Mouse (Mus musculus) limb, embryonic 11.5 days (tissue): ENCODE data around the gene Baz2b. TPM values are rescaled to one million over a fixed set of nuclear protein-coding genes. Genes with fewer than 3 reads are reported as not detected.

Experiments
- ATAC-seq: fragments of 200-750 bp; cut with Nextera tagmentation; 2 replicates; pipeline ENCODE4 v1.8.0; 2017; ENCODE audit warnings: low read depth; ENCODE audit not compliant: insufficient number of reproducible peaks, low FRiP score, low TSS enrichment
- DNase-seq: peaks from one replicate; pipeline ENCODE4 v3.0.0-alpha.2; 2015; ENCODE audit warnings: low spot score
- H3K27ac ChIP-seq: fragments of 300-500 bp; sonication (generic); replicated peaks from 2 replicates; pipeline ENCODE4 v1.5.1; 2014; ENCODE audit warnings: low read depth, mild to moderate bottlenecking, low read length
- H3K27me3 ChIP-seq: fragments of 300-500 bp; sonication (generic); 2 replicates; pipeline ENCODE4 v1.6.1; 2014; ENCODE audit warnings: mild to moderate bottlenecking, low read length, mixed read lengths; ENCODE audit not compliant: control insufficient read depth, insufficient read depth
- H3K36me3 ChIP-seq: fragments of 300-500 bp; sonication (generic); 2 replicates; pipeline ENCODE4 v1.6.1; 2014; ENCODE audit warnings: mild to moderate bottlenecking, low read length, moderate library complexity, mixed read lengths; ENCODE audit not compliant: control insufficient read depth, insufficient read depth
- H3K4me1 ChIP-seq: fragments of 300-500 bp; sonication (generic); 2 replicates; pipeline ENCODE4 v1.6.1; 2014; ENCODE audit warnings: low read length, mixed read lengths; ENCODE audit not compliant: control insufficient read depth, insufficient read depth
- H3K4me2 ChIP-seq: fragments of 300-500 bp; sonication (generic); 2 replicates; pipeline ENCODE4 v1.6.1; 2014; ENCODE audit warnings: low read depth, mild to moderate bottlenecking, moderate library complexity; ENCODE audit not compliant: severe bottlenecking
- H3K4me3 ChIP-seq: fragments of 300-500 bp; sonication (generic); 2 replicates; pipeline ENCODE4 v1.5.1; 2014; ENCODE audit warnings: low read depth, low read length
- H3K9ac ChIP-seq: fragments of 300-500 bp; sonication (generic); 2 replicates; pipeline ENCODE4 v1.6.1; 2014; ENCODE audit warnings: mild to moderate bottlenecking, low read length
- H3K9me3 ChIP-seq: fragments of 300-500 bp; sonication (generic); 2 replicates; pipeline ENCODE4 v1.6.1; 2016; ENCODE audit warnings: low read length; ENCODE audit not compliant: control insufficient read depth
- WGBS: fragments of 180-500 bp; shearing (Covaris S2); extraction: QIAGEN DNeasy Blood & Tissue Kit; methylation state at CpG from one replicate; pipeline ENCODE4 v1.1.7; 2014; 5-methylcytosine and 5-hydroxymethylcytosine counted together
- polyA plus RNA-seq: library from polyadenylated mRNA; unstranded; fragments of >200 nt; fragmentation: Nextera tagmentation; extraction: Ambion mirVana; gene quantifications from 2 replicates; pipeline ENCODE4 v1.2.1, GENCODE M21; 2014

The Baz2b gene
- polyA plus RNA-seq, 1 experiment from 2014 or later: 64.2 TPM

DNA sequence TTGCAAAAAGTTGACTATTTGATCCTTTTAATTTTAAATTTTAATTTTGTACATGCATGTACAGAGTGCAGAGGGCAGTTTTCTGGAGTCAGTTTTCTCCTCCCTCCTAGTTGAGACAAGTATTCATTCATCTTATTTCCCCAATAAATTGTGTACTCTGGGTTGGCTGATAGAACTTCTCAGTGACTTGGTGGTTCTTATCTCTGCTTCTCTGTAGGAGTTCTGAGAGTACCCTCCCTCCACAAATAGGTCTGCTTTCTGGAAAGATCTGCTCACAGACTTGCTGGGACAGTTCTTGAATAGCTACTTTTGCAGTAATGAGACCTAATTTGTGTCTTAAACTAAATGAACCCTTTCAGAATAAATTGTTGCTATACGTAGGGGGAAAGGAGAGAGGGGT lies 18.8 kb upstream of the Baz2b start:
- no peak overlapping the region for H3K4me3 ChIP-seq
- no peak overlapping the region; the same call in 1 of the 2 replicates for H3K4me2 ChIP-seq
- H3K27ac ChIP-seq: no peak overlapping the region
- H3K36me3 ChIP-seq: peaks cover 6% of the 10 kb centered on the region; the same call in 1 of the 2 replicates
- H3K4me1 ChIP-seq: no peaks in the 10 kb centered on the region
- WGBS: 92% methylated on average over 1 of the region's 1 CpGs
- no peaks in the 10 kb centered on the region for H3K27me3 ChIP-seq
- no peaks in the 10 kb centered on the region for H3K9me3 ChIP-seq
- no peak for ATAC-seq
- no peak for DNase-seq
- no peak overlapping the region for H3K9ac ChIP-seq

GRCm38 (mm10) chr2:60223489-60223888 lies 13.8 kb upstream of the Baz2b start:
- Histone ChIP-seq H3K9me3 (no peaks in the 10 kb centered on the region), H3K4me1 (no peaks in the 10 kb centered on the region), H3K36me3 (no peaks in the 10 kb centered on the region), H3K9ac (no peak overlapping the region), H3K4me2 (no peak overlapping the region), H3K27me3 (no peaks in the 10 kb centered on the region), H3K27ac (no peak overlapping the region), H3K4me3 (no peak overlapping the region)
- WGBS: 81% methylated on average over 1 of the region's 1 CpGs
- no peak for DNase-seq
- no peak for ATAC-seq

GRCm38 (mm10) chr2:60221954-60222353 lies 12.3 kb upstream of the Baz2b start:
- Histone ChIP-seq H3K9me3 (no peaks in the 10 kb centered on the region), H3K4me3 (no peak overlapping the region), H3K4me2 (no peak overlapping the region), H3K4me1 (no peaks in the 10 kb centered on the region), H3K27ac (no peak overlapping the region), H3K36me3 (no peaks in the 10 kb centered on the region), H3K9ac (no peak overlapping the region), H3K27me3 (no peaks in the 10 kb centered on the region)
- no peak for DNase-seq
- WGBS: 95% methylated on average over 2 of the region's 2 CpGs
- ATAC-seq: no peak

- DNase-seq (no peak), ATAC-seq (no peak)
- no peak overlapping the region for H3K27ac ChIP-seq
- H3K4me3 ChIP-seq: no peak overlapping the region
- no peaks in the 10 kb centered on the region for H3K36me3 ChIP-seq
- no peak overlapping the region for H3K9ac ChIP-seq
- WGBS: 74% methylated on average over 6 of the region's 6 CpGs
- no peaks in the 10 kb centered on the region for H3K4me1 ChIP-seq
- H3K4me2 ChIP-seq: no peak overlapping the region
- H3K9me3 ChIP-seq: no peaks in the 10 kb centered on the region
- no peaks in the 10 kb centered on the region for H3K27me3 ChIP-seq
Observed at GRCm38 (mm10) chr2:60221236-60221635, 11.6 kb upstream of the Baz2b start.

GRCm38 (mm10) chr2:60217620-60218019 lies 8.0 kb upstream of the Baz2b start:
- Histone ChIP-seq H3K27ac (no peak overlapping the region), H3K9ac (no peak overlapping the region), H3K4me3 (no peak overlapping the region), H3K36me3 (no peaks in the 10 kb centered on the region), H3K9me3 (no peaks in the 10 kb centered on the region), H3K4me1 (no peaks in the 10 kb centered on the region), H3K27me3 (no peaks in the 10 kb centered on the region), H3K4me2 (no peak overlapping the region)
- WGBS: 92% methylated on average over 6 of the region's 6 CpGs
- DNase-seq (no peak), ATAC-seq (no peak)

- Histone ChIP-seq H3K27me3 (no peaks in the 10 kb centered on the region), H3K4me1 (peaks cover 2% of the 10 kb centered on the region; the same call in 1 of the 2 replicates)
- no peak for ATAC-seq
Observed at GRCm38 (mm10) chr2:60216547-60217153, 7.0 kb upstream of the Baz2b start.

DNA sequence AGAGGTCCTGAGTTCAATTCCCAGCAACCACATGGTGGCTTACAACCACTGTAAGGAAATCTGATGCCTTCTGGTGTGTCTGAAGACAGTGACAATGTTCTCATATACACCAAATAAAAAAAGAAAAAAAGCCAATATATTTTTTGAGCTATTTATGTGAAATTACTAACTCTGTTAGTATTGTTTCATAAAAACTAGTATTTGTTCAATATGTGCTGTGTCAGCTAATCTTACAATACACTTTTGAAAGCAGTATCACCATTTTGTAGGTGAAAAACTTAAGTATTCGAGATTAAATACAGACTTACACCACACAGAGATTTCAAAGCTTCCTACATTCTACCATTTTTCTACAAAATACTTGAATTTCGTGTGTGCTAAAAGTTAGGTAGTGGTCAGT lies 5.0 kb upstream of the Baz2b start:
- DNase-seq: no peak
- H3K9ac ChIP-seq: no peak overlapping the region
- no peak overlapping the region for H3K27ac ChIP-seq
- WGBS: 92% methylated on average over 2 of the region's 2 CpGs
- H3K36me3 ChIP-seq: no peaks in the 10 kb centered on the region
- no peak overlapping the region for H3K4me2 ChIP-seq
- no peak overlapping the region for H3K4me3 ChIP-seq
- H3K27me3 ChIP-seq: no peaks in the 10 kb centered on the region
- no peaks in the 10 kb centered on the region for H3K9me3 ChIP-seq
- ATAC-seq: no peak
- peaks cover 10% of the 10 kb centered on the region for H3K4me1 ChIP-seq

More at GRCm38 (mm10) chr2:60216547-60217153, 7.0 kb upstream of the Baz2b start:
- Histone ChIP-seq H3K27ac (no peak overlapping the region), H3K9me3 (no peaks in the 10 kb centered on the region), H3K4me3 (no peak overlapping the region), H3K9ac (no peak overlapping the region), H3K4me2 (no peak overlapping the region), H3K36me3 (no peaks in the 10 kb centered on the region)
- WGBS: 90% methylated on average over 4 of the region's 4 CpGs
- DNase-seq: no peak

DNA sequence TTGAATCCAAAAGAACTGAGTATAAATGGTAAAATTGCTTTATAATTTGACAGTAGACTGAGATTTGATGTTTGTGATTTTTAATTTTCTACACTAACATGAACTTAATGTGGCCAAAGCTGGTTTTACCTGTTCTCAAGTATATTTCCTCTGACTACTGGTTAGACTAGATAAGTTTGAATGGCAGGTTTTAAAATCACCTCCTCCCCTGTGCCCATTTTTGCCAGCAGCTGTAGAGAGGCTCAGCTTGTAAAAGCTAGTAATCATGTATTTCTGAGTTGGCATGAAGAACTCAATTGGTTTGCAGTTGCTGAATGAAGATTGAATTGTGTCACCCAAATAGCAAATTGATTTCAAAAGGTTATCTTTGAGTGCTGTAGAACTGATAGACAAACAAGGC lies 2.8 kb upstream of the Baz2b start:
- Histone ChIP-seq H3K9ac (no peak overlapping the region), H3K4me3 (no peak overlapping the region), H3K9me3 (no peaks in the 10 kb centered on the region), H3K27me3 (no peaks in the 10 kb centered on the region), H3K27ac (no peak overlapping the region), H3K4me1 (peaks cover 10% of the 10 kb centered on the region), H3K4me2 (no peak overlapping the region), H3K36me3 (no peaks in the 10 kb centered on the region)
- ATAC-seq (no peak), DNase-seq (no peak)

- H3K36me3 ChIP-seq: no peaks in the 10 kb centered on the region
- peak overlapping the region; percentile 86 for H3K4me3 ChIP-seq
- H3K27ac ChIP-seq: no peak overlapping the region
- H3K4me2 ChIP-seq: peak overlapping the region; percentile 63
- ATAC-seq (0 out of 2 replicates have a peak, but pooled peaks have one; percentile 4), DNase-seq (no peak)
- H3K4me1 ChIP-seq: peaks cover 10% of the 10 kb centered on the region
- H3K9ac ChIP-seq: peak overlapping the region; percentile 31; the same call in 1 of the 2 replicates
- H3K27me3 ChIP-seq: no peaks in the 10 kb centered on the region
- H3K9me3 ChIP-seq: no peaks in the 10 kb centered on the region
- 31% methylated on average over 5 of the region's 5 CpGs for WGBS
Observed at GRCm38 (mm10) chr2:60210821-60211220, 1.2 kb upstream of the Baz2b start.
